Mouse (Mus musculus) G1E (cell line): ENCODE results near the gene Sgo1.

Experiments
- CTCF ChIP-seq: IDR thresholded peaks from 2 replicates; pipeline ENCODE4 v1.5.1; 2012; ENCODE audit warnings: low read depth, low read length, inconsistent platforms, mixed read lengths
- GATA1 ChIP-seq: IDR thresholded peaks from 2 replicates; pipeline ENCODE4 v1.6.1; 2012; ENCODE audit warnings: borderline replicate concordance, low read length, inconsistent platforms, mixed read lengths
- POLR2AphosphoS5 ChIP-seq: IDR thresholded peaks from 2 replicates; pipeline ENCODE4 v1.6.1; 2012; ENCODE audit warnings: low read depth, low read length, inconsistent platforms; ENCODE audit not compliant: insufficient replicate concordance
- TAL1 ChIP-seq: conservative IDR thresholded peaks from 2 replicates; pipeline ENCODE4 v1.6.1; 2012; ENCODE audit warnings: low read depth, low read length, inconsistent platforms, mixed read lengths

DNA sequence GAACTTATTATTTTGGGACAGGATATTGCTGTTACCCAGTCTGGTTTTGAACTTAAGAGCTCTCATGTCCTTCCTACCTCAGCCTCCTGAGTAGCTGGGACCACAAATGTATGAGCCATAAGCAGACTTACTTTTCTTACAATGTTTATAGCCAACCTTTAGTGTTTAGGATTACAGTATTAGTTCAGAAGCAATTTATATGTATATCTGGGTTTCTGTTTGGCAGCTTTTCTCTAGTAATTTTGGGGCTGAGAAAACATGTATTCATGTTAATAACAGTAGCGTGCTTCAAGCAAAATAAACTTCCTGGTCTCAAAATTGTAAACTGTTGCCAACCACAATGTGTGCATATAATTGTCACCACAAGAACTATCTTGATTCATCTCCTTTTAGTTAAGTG is 812 bp downstream of the Sgo1 start:
- TF ChIP-seq CTCF: no peak
- TF ChIP-seq POLR2AphosphoS5: no peak
- no peak for TF ChIP-seq GATA1
- TF ChIP-seq TAL1: no peak
